Mouse (Mus musculus): Measurements from ENCODE around the gene Pacrg. TPM values are rescaled to one million over a fixed set of nuclear protein-coding genes. Genes with fewer than 3 reads are reported as not detected.

The Pacrg gene
- total and polyA plus RNA-seq, 3 experiments, result not detected

GRCm38 (mm10) chr17:10840731-10841201 lies 655 bp upstream of the Pacrg start (continued):
- TF ChIP-seq RAD21 (IDR thresholded peaks at IDR 0.05; ENCODE audit: low read depth, low read length) (peak; percentile 21), NRF1 (IDR thresholded peaks at IDR 0.05; ENCODE audit: insufficient read depth, low read depth, low read length, poor library complexity, severe bottlenecking) (no peak), MAFK (IDR thresholded peaks at IDR 0.05; ENCODE audit: borderline replicate concordance, low read depth, low read length) (no peak), SIN3A (IDR thresholded peaks at IDR 0.05; ENCODE audit: low read length) (no peak), SMC3 (IDR thresholded peaks at IDR 0.05; ENCODE audit: low read depth, low read length) (peak; percentile 27)

GRCm38 (mm10) chr17:10818971-10819370 lies 21.1 kb downstream of the Pacrg start:
- TF ChIP-seq JUND (IDR thresholded peaks at IDR 0.05; ENCODE audit: low read depth, low read length) (no peak), GABPA (IDR thresholded peaks at IDR 0.05; ENCODE audit: low read depth, low read length) (no peak), ETS1 (IDR thresholded peaks at IDR 0.05; ENCODE audit: low read depth, low read length) (no peak), ZNF384 (IDR thresholded peaks at IDR 0.05; ENCODE audit: low read depth, low read length) (no peak), UBTF (IDR thresholded peaks at IDR 0.05; ENCODE audit: borderline replicate concordance, insufficient read depth, low read depth, low read length) (no peak)
- Histone ChIP-seq H3K4me3 (ENCODE audit: control insufficient read depth in 1 of 2, insufficient read depth in 1 of 2, low read depth in 2 of 2, low read length in 2 of 2) (no peak overlapping the region), H3K4me1 (ENCODE audit: control insufficient read depth in 1 of 2, insufficient read depth in 2 of 2, low read length in 2 of 2) (no peaks in the 10 kb centered on the region), H3K9ac (ENCODE audit: control insufficient read depth, low read depth, low read length, poor library complexity, severe bottlenecking) (no peak overlapping the region), H3K27ac (ENCODE audit: control insufficient read depth, low read depth, low read length) (no peak overlapping the region), H3K27me3 (ENCODE audit: control insufficient read depth in 1 of 2, insufficient read depth in 2 of 2, low read length in 2 of 2) (peaks cover 0 to 1% of the 10 kb centered on the region in 2 experiments; a peak in 1 of 4 replicates), H3K36me3 (ENCODE audit: control insufficient read depth in 1 of 2, insufficient read depth in 2 of 2, low read length in 2 of 2) (no peaks in the 10 kb centered on the region), H3K9me3 (replicated peaks; ENCODE audit: insufficient read depth, low read length) (no peaks in the 10 kb centered on the region), H3K79me2 (ENCODE audit: control insufficient read depth, insufficient read depth, low read length, poor library complexity) (no peaks in the 10 kb centered on the region)
- DNase-seq (ENCODE audit: low read depth, low spot score), result no peak

- H3K79me2 ChIP-seq (ENCODE audit: control insufficient read depth, insufficient read depth, low read length, poor library complexity), result no peaks in the 10 kb centered on the region
- no peaks in the 10 kb centered on the region for H3K36me3 ChIP-seq (ENCODE audit: control insufficient read depth in 1 of 2, insufficient read depth in 2 of 2, low read length in 2 of 2)
- no peak overlapping the region for H3K27ac ChIP-seq (ENCODE audit: control insufficient read depth, low read depth, low read length)
- H3K4me1 ChIP-seq (ENCODE audit: control insufficient read depth in 1 of 2, insufficient read depth in 2 of 2, low read length in 2 of 2), result no peaks in the 10 kb centered on the region
- H3K27me3 ChIP-seq (ENCODE audit: control insufficient read depth in 1 of 2, insufficient read depth in 2 of 2, low read length in 2 of 2), result peaks cover 0 to 2% of the 10 kb centered on the region in 2 experiments; a peak in 3 of 4 replicates
- no peaks in the 10 kb centered on the region for H3K9me3 ChIP-seq (replicated peaks; ENCODE audit: insufficient read depth, low read length)
- H3K9ac ChIP-seq (ENCODE audit: control insufficient read depth, low read depth, low read length, poor library complexity, severe bottlenecking), result no peak overlapping the region
- no peak overlapping the region for H3K4me3 ChIP-seq (ENCODE audit: control insufficient read depth in 1 of 2, insufficient read depth in 1 of 2, low read depth in 2 of 2, low read length in 2 of 2)
- TF ChIP-seq POLR2AphosphoS2 (IDR thresholded peaks at IDR 0.05; ENCODE audit: low read length) (no peak), POLR2A (IDR thresholded peaks at IDR 0.05; ENCODE audit: control insufficient read depth in 1 of 2, insufficient read depth in 1 of 2, low read depth in 1 of 2, low read length in 2 of 2, poor library complexity in 1 of 2) (no peak), CHD1 (IDR thresholded peaks at IDR 0.05; ENCODE audit: low read depth, low read length) (no peak), ELF1 (IDR thresholded peaks at IDR 0.05; ENCODE audit: low read depth, low read length) (no peak)
- no peak for DNase-seq (ENCODE audit: low read depth, low spot score)
Observed at GRCm38 (mm10) chr17:10808571-10808970, 31.5 kb downstream of the Pacrg start.

Measured in MEL (cell line).